Mouse (Mus musculus): ENCODE measurements around the gene Sdhc. TPM values are rescaled to one million over a fixed set of nuclear protein-coding genes. Genes with fewer than 3 reads are reported as not detected.
A peak's percentile ranks its signal among the peaks of the same experiment; 100 is the strongest.

Gene Sdhc
- polyA plus RNA-seq, 1 experiment from 2014 or later = 274 TPM

GRCm38 (mm10) chr1:171189046-171189445 is 38.6 kb upstream of the Sdhc start:
- H3K9me3 ChIP-seq (replicated peaks) = no peaks in the 10 kb centered on the region
- no peak overlapping the region for H3K9ac ChIP-seq
- H3K4me2 ChIP-seq (replicated peaks) = 0 out of 2 replicates have a peak overlapping the region, but pooled peaks have one; percentile 0
- WGBS = 19% methylated on average over 8 of the region's 8 CpGs
- peaks cover 39% of the 10 kb centered on the region for H3K4me1 ChIP-seq
- H3K27ac ChIP-seq (replicated peaks) = peak overlapping the region; percentile 77; the same call in 1 of the 2 replicates
- no peaks in the 10 kb centered on the region for H3K36me3 ChIP-seq
- 0 out of 2 replicates have a peak, but pooled peaks have one; percentile 18 for ATAC-seq (ENCODE audit: insufficient number of reproducible peaks, low FRiP score, low TSS enrichment, low read depth)
- H3K27me3 ChIP-seq = peaks cover 12% of the 10 kb centered on the region
- H3K4me3 ChIP-seq (replicated peaks) = no peak overlapping the region

GRCm38 (mm10) chr1:171187851-171188700 is 37.7 kb upstream of the Sdhc start:
- H3K4me1 ChIP-seq = peaks cover 33% of the 10 kb centered on the region

GRCm38 (mm10) chr1:171185655-171186054 is 35.3 kb upstream of the Sdhc start:
- Histone ChIP-seq H3K4me1 (peaks cover 29% of the 10 kb centered on the region), H3K36me3 (no peaks in the 10 kb centered on the region), H3K9me3 (replicated peaks) (no peaks in the 10 kb centered on the region), H3K9ac (no peak overlapping the region), H3K27me3 (no peaks in the 10 kb centered on the region), H3K27ac (replicated peaks) (no peak overlapping the region), H3K4me2 (replicated peaks) (no peak overlapping the region), H3K4me3 (replicated peaks) (no peak overlapping the region)
- WGBS = 69% methylated on average over 8 of the region's 8 CpGs
- no peak for ATAC-seq (ENCODE audit: insufficient number of reproducible peaks, low FRiP score, low TSS enrichment, low read depth)

More at GRCm38 (mm10) chr1:171187851-171188700, 37.7 kb upstream of the Sdhc start:
- no peak for ATAC-seq (ENCODE audit: insufficient number of reproducible peaks, low FRiP score, low TSS enrichment, low read depth)
- H3K36me3 ChIP-seq = no peaks in the 10 kb centered on the region
- no peaks in the 10 kb centered on the region for H3K9me3 ChIP-seq (replicated peaks)
- no peak overlapping the region for H3K4me3 ChIP-seq (replicated peaks)
- 52% methylated on average over 13 of the region's 13 CpGs for WGBS
- 0 out of 2 replicates have a peak overlapping the region, but pooled peaks have one; percentile 77 for H3K27ac ChIP-seq (replicated peaks)
- no peak overlapping the region for H3K9ac ChIP-seq
- H3K4me2 ChIP-seq (replicated peaks) = no peak overlapping the region
- H3K27me3 ChIP-seq = 0 out of 2 replicates have a peak, but pooled peaks cover 3% of the 10 kb centered on the region

- ATAC-seq (ENCODE audit: insufficient number of reproducible peaks, low FRiP score, low TSS enrichment, low read depth) = no peak
- Histone ChIP-seq H3K9ac (no peak overlapping the region), H3K27me3 (no peaks in the 10 kb centered on the region), H3K36me3 (no peaks in the 10 kb centered on the region), H3K4me2 (replicated peaks) (no peak overlapping the region), H3K9me3 (replicated peaks) (no peaks in the 10 kb centered on the region), H3K4me3 (replicated peaks) (no peak overlapping the region), H3K4me1 (peaks cover 23% of the 10 kb centered on the region), H3K27ac (replicated peaks) (0 out of 2 replicates have a peak overlapping the region, but pooled peaks have one; percentile 4)
- WGBS = 65% methylated on average over 7 of the region's 7 CpGs
Measured at GRCm38 (mm10) chr1:171184314-171184713, 33.9 kb upstream of the Sdhc start.

GRCm38 (mm10) chr1:171183620-171184019 is 33.2 kb upstream of the Sdhc start:
- Histone ChIP-seq H3K4me2 (replicated peaks) (no peak overlapping the region), H3K9ac (no peak overlapping the region), H3K9me3 (replicated peaks) (no peaks in the 10 kb centered on the region), H3K27ac (replicated peaks) (0 out of 2 replicates have a peak overlapping the region, but pooled peaks have one; percentile 4), H3K27me3 (no peaks in the 10 kb centered on the region), H3K4me1 (peaks cover 16% of the 10 kb centered on the region), H3K36me3 (no peaks in the 10 kb centered on the region), H3K4me3 (replicated peaks) (no peak overlapping the region)
- 45% methylated on average over 3 of the region's 3 CpGs for WGBS
- ATAC-seq (ENCODE audit: insufficient number of reproducible peaks, low FRiP score, low TSS enrichment, low read depth) = no peak

- H3K4me3 ChIP-seq (replicated peaks) = no peak overlapping the region
- no peak for ATAC-seq (ENCODE audit: insufficient number of reproducible peaks, low FRiP score, low TSS enrichment, low read depth)
- H3K27ac ChIP-seq (replicated peaks) = no peak overlapping the region
- 84% methylated on average over 3 of the region's 3 CpGs for WGBS
- H3K9me3 ChIP-seq (replicated peaks) = no peaks in the 10 kb centered on the region
- H3K27me3 ChIP-seq = no peaks in the 10 kb centered on the region
- no peak overlapping the region for H3K4me2 ChIP-seq (replicated peaks)
- H3K36me3 ChIP-seq = no peaks in the 10 kb centered on the region
- peaks cover 13% of the 10 kb centered on the region; the same call in 1 of the 2 replicates for H3K4me1 ChIP-seq
- H3K9ac ChIP-seq = no peak overlapping the region
Measured at GRCm38 (mm10) chr1:171183025-171183424, 32.6 kb upstream of the Sdhc start.

- no peak overlapping the region for H3K4me2 ChIP-seq (replicated peaks)
- H3K27me3 ChIP-seq = no peaks in the 10 kb centered on the region
- H3K9ac ChIP-seq = no peak overlapping the region
- no peak overlapping the region for H3K27ac ChIP-seq (replicated peaks)
- WGBS = 68% methylated on average over 5 of the region's 5 CpGs
- no peaks in the 10 kb centered on the region for H3K9me3 ChIP-seq (replicated peaks)
- H3K4me1 ChIP-seq = peaks cover 4% of the 10 kb centered on the region; the same call in 1 of the 2 replicates
- no peak for ATAC-seq (ENCODE audit: insufficient number of reproducible peaks, low FRiP score, low TSS enrichment, low read depth)
- no peaks in the 10 kb centered on the region for H3K36me3 ChIP-seq
- no peak overlapping the region for H3K4me3 ChIP-seq (replicated peaks)
Measured at GRCm38 (mm10) chr1:171179487-171180171, 29.2 kb upstream of the Sdhc start.

- H3K9me3 ChIP-seq (replicated peaks) = no peaks in the 10 kb centered on the region
- H3K36me3 ChIP-seq = no peaks in the 10 kb centered on the region
- no peak overlapping the region for H3K4me2 ChIP-seq (replicated peaks)
- 93% methylated on average over 8 of the region's 8 CpGs for WGBS
- no peak overlapping the region for H3K27ac ChIP-seq (replicated peaks)
- H3K4me1 ChIP-seq = no peaks in the 10 kb centered on the region
- no peak for ATAC-seq (ENCODE audit: insufficient number of reproducible peaks, low FRiP score, low TSS enrichment, low read depth)
- H3K4me3 ChIP-seq (replicated peaks) = no peak overlapping the region
- no peak overlapping the region for H3K9ac ChIP-seq
- H3K27me3 ChIP-seq = no peaks in the 10 kb centered on the region
Measured at GRCm38 (mm10) chr1:171172779-171173178, 22.4 kb upstream of the Sdhc start.

- no peaks in the 10 kb centered on the region for H3K27me3 ChIP-seq
- no peaks in the 10 kb centered on the region for H3K9me3 ChIP-seq (replicated peaks)
- no peak overlapping the region for H3K4me2 ChIP-seq (replicated peaks)
- no peak overlapping the region for H3K9ac ChIP-seq
- WGBS = 50% methylated on average over 3 of the region's 3 CpGs
- no peak overlapping the region for H3K4me3 ChIP-seq (replicated peaks)
- no peak for ATAC-seq (ENCODE audit: insufficient number of reproducible peaks, low FRiP score, low TSS enrichment, low read depth)
- no peaks in the 10 kb centered on the region for H3K4me1 ChIP-seq
- no peak overlapping the region for H3K27ac ChIP-seq (replicated peaks)
- no peaks in the 10 kb centered on the region for H3K36me3 ChIP-seq
Measured at GRCm38 (mm10) chr1:171171138-171171537, 20.7 kb upstream of the Sdhc start.

GRCm38 (mm10) chr1:171169913-171170312 is 19.5 kb upstream of the Sdhc start:
- H3K9ac ChIP-seq = no peak overlapping the region
- H3K4me3 ChIP-seq (replicated peaks) = no peak overlapping the region
- ATAC-seq (ENCODE audit: insufficient number of reproducible peaks, low FRiP score, low TSS enrichment, low read depth) = no peak
- no peaks in the 10 kb centered on the region for H3K9me3 ChIP-seq (replicated peaks)
- no peak overlapping the region for H3K4me2 ChIP-seq (replicated peaks)
- H3K27ac ChIP-seq (replicated peaks) = no peak overlapping the region
- H3K4me1 ChIP-seq = no peaks in the 10 kb centered on the region
- H3K27me3 ChIP-seq = no peaks in the 10 kb centered on the region
- 53% methylated on average over 3 of the region's 3 CpGs for WGBS
- H3K36me3 ChIP-seq = no peaks in the 10 kb centered on the region

GRCm38 (mm10) chr1:171168906-171169305 is 18.5 kb upstream of the Sdhc start:
- WGBS = 86% methylated on average over 12 of the region's 12 CpGs

More at GRCm38 (mm10) chr1:171168906-171169305, 18.5 kb upstream of the Sdhc start:
- Histone ChIP-seq H3K27me3 (no peaks in the 10 kb centered on the region), H3K9ac (no peak overlapping the region), H3K4me3 (replicated peaks) (no peak overlapping the region), H3K4me2 (replicated peaks) (no peak overlapping the region), H3K36me3 (no peaks in the 10 kb centered on the region), H3K4me1 (no peaks in the 10 kb centered on the region), H3K27ac (replicated peaks) (no peak overlapping the region), H3K9me3 (replicated peaks) (no peaks in the 10 kb centered on the region)
- ATAC-seq (ENCODE audit: insufficient number of reproducible peaks, low FRiP score, low TSS enrichment, low read depth) = no peak
